Mouse (Mus musculus) MEL (cell line): ENCODE data around the gene Rflnb.

ENCODE experiments used
- CHD1 ChIP-seq: IDR thresholded peaks from 2 replicates; pipeline ENCODE4 v1.6.1; 2012; ENCODE audit warnings: low read depth, mild to moderate bottlenecking, inconsistent platforms, low read length, improper control_type of control experiment
- CHD2 ChIP-seq: IDR thresholded peaks from 2 replicates; pipeline ENCODE4 v1.6.1; 2011; ENCODE audit warnings: low read length, improper control_type of control experiment
- CTCF ChIP-seq, 3 experiments: IDR thresholded peaks in 2 of 3; conservative IDR thresholded peaks in 1 of 3; 2 replicates each; pipeline ENCODE4 v1.5.1; 2011 to 2012; ENCODE audit warnings: low read length in 3 of 3, low read depth in 2 of 3, mild to moderate bottlenecking in 2 of 3, improper control_type of control experiment in 1 of 3, inconsistent platforms in 1 of 3, mixed read lengths in 1 of 3, moderate library complexity in 1 of 3; ENCODE audit not compliant: control insufficient read depth in 1 of 3, insufficient read depth in 1 of 3, poor library complexity in 1 of 3, severe bottlenecking in 1 of 3
- NELFE ChIP-seq: IDR thresholded peaks from 2 replicates; pipeline ENCODE4 v1.6.1; 2011; ENCODE audit warnings: low read depth, low read length, improper control_type of control experiment
- SIN3A ChIP-seq: IDR thresholded peaks from 2 replicates; pipeline ENCODE4 v1.6.1; 2012; ENCODE audit warnings: low read length, improper control_type of control experiment, inconsistent platforms

DNA sequence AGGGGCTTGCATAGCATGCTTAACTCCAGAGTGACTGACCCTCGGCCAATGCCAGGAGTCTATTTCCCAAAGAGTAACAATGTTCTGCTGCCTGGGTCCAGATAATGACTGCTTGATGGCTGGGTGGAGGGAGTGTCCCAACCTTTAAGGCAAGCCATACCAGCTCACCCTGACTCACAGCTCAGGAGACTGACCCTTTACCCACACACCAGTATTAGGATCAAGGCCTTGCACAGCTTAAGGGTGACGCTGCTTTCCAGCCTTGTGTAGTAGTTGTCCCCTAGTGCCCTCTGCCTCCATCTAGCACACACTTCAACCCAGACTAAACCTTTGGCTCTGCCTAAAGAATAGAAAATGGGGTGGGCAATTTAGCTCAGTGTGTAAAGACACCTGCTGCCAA lies 19.4 kb downstream of the Rflnb start:
- no peak for TF ChIP-seq CHD2
- no peak for TF ChIP-seq NELFE
- TF ChIP-seq CTCF (IDR thresholded peaks at IDR 0.05 in 2 of 3, conservative IDR thresholded peaks at IDR 0.05 in 1 of 3; ENCODE audit: control insufficient read depth in 1 of 3, insufficient read depth in 1 of 3, low read depth in 2 of 3, low read length in 3 of 3, poor library complexity in 1 of 3, severe bottlenecking in 1 of 3), result no peak
- no peak for TF ChIP-seq SIN3A
- no peak for TF ChIP-seq CHD1
